Mouse (Mus musculus) forebrain, embryonic 15.5 days (tissue): ENCODE data around the gene Gga1. TPM values are rescaled to one million over a fixed set of nuclear protein-coding genes. Genes with fewer than 3 reads are reported as not detected.

Experiments used
- ATAC-seq: fragments of 200-750 bp; cut with Nextera tagmentation; replicated peaks from 2 replicates; pipeline ENCODE4 v1.8.0; 2017; ENCODE audit warnings: mild to moderate bottlenecking, moderate TSS enrichment, moderate library complexity
- H3K27ac ChIP-seq: fragments of 300-500 bp; sonication (generic); replicated peaks from 2 replicates; pipeline ENCODE4 v1.5.1; 2015; ENCODE audit warnings: mild to moderate bottlenecking, inconsistent platforms
- H3K27me3 ChIP-seq: fragments of 300-500 bp; sonication (generic); 2 replicates; pipeline ENCODE4 v1.6.1; 2015; ENCODE audit warnings: inconsistent platforms
- H3K36me3 ChIP-seq: fragments of 300-500 bp; sonication (generic); 2 replicates; pipeline ENCODE4 v1.6.1; 2015; ENCODE audit warnings: mild to moderate bottlenecking, inconsistent platforms
- H3K4me1 ChIP-seq: fragments of 300-500 bp; sonication (generic); 2 replicates; pipeline ENCODE4 v1.6.1; 2015; ENCODE audit warnings: inconsistent platforms
- H3K4me2 ChIP-seq: fragments of 300-500 bp; sonication (generic); replicated peaks from 2 replicates; pipeline ENCODE4 v1.6.1; 2015; ENCODE audit warnings: mild to moderate bottlenecking, inconsistent platforms
- H3K4me3 ChIP-seq: fragments of 300-500 bp; sonication (generic); 2 replicates; pipeline ENCODE4 v1.5.1; 2015; ENCODE audit warnings: mild to moderate bottlenecking, inconsistent platforms
- H3K9ac ChIP-seq: fragments of 300-500 bp; sonication (generic); replicated peaks from 2 replicates; pipeline ENCODE4 v1.6.1; 2015; ENCODE audit warnings: mild to moderate bottlenecking, inconsistent platforms
- H3K9me3 ChIP-seq: fragments of 300-500 bp; sonication (generic); 2 replicates; pipeline ENCODE4 v1.6.1; 2016; ENCODE audit warnings: inconsistent platforms
- WGBS: fragments of 180-500 bp; shearing (Covaris S2); methylation state at CpG from one replicate; pipeline ENCODE4 v1.1.7; 2015; ENCODE audit warnings: mixed read lengths; 5-methylcytosine and 5-hydroxymethylcytosine counted together
- polyA plus RNA-seq: library from polyadenylated mRNA; unstranded; fragments of >200 nt; fragmentation: Nextera tagmentation; extraction: Ambion mirVana; gene quantifications from 2 replicates; pipeline ENCODE4 v1.2.1, GENCODE M21; 2015

Gga1 gene
- polyA plus RNA-seq, 1 experiment from 2014 or later = 60.3 TPM

- H3K27me3 ChIP-seq = no peaks in the 10 kb centered on the region
- H3K4me2 ChIP-seq = no peak overlapping the region
- 90% methylated on average over 3 of the region's 3 CpGs for WGBS
- H3K9me3 ChIP-seq = no peaks in the 10 kb centered on the region
- no peak overlapping the region for H3K9ac ChIP-seq
- H3K36me3 ChIP-seq = peaks cover 52% of the 10 kb centered on the region
- H3K4me1 ChIP-seq = peaks cover 14% of the 10 kb centered on the region
- no peak overlapping the region for H3K4me3 ChIP-seq
- H3K27ac ChIP-seq = no peak overlapping the region
- ATAC-seq = no peak
Observed at GRCm38 (mm10) chr15:78881828-78882227, 4.8 kb downstream of the Gga1 start.

DNA sequence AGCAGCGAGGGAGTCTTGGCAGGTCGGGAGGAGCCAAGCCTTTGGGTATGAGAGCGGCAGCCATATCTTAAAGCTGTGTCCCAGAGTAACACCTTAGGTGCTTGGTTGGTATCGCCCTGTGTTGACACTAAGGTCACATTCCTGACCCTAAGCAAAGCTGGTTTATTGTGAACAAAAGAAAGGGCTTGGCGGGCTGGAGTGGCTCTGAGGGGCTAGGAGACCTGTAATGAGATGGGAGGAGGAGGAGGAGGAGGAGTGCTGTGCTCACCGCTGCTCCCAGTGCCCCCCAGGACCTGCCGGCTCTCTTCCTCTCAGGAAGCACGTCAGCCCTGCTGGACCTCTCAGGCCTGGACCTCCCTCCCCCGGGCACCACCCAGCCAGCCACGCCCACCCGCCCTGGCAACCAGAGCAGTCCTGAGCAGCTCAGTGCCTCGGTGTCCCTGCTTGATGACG is 12.4 kb downstream of the Gga1 start:
- 23% methylated on average over 13 of the region's 13 CpGs for WGBS
- peaks cover 63% of the 10 kb centered on the region for H3K36me3 ChIP-seq
- no peak overlapping the region for H3K27ac ChIP-seq
- no peaks in the 10 kb centered on the region for H3K27me3 ChIP-seq
- H3K4me1 ChIP-seq = no peaks in the 10 kb centered on the region
- no peak for ATAC-seq
- H3K4me3 ChIP-seq = no peak overlapping the region
- H3K4me2 ChIP-seq = no peak overlapping the region
- no peak overlapping the region for H3K9ac ChIP-seq
- H3K9me3 ChIP-seq = no peaks in the 10 kb centered on the region

DNA sequence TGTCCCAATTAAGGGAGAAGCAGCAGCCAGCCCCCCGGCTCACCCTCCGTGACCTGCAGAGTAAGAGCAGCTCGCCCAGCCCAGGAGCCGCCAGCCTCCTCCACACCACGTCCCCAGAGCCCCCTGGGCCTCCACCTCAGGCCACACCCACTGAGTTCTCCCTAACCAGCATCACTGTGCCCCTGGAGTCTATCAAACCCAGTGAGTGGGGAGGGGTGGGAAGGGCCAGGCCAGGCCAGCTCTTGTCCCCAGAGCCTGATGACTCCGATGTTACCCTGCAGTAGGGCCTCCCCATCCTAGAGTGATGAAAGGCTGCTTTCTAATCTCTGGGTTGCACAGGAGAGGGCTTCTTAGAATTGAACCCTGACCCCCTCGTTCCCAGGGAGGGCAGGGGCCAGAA is 15.4 kb downstream of the Gga1 start:
- Histone ChIP-seq H3K36me3 (peaks cover 39% of the 10 kb centered on the region), H3K27me3 (no peaks in the 10 kb centered on the region), H3K9me3 (no peaks in the 10 kb centered on the region), H3K4me3 (no peak overlapping the region), H3K4me2 (no peak overlapping the region), H3K9ac (no peak overlapping the region), H3K27ac (no peak overlapping the region), H3K4me1 (no peaks in the 10 kb centered on the region)
- ATAC-seq = no peak
- 64% methylated on average over 7 of the region's 7 CpGs for WGBS

GRCm38 (mm10) chr15:78894726-78895125 is 17.7 kb downstream of the Gga1 start:
- Histone ChIP-seq H3K9me3 (no peaks in the 10 kb centered on the region), H3K36me3 (peaks cover 29% of the 10 kb centered on the region), H3K27me3 (no peaks in the 10 kb centered on the region; the same call in 1 of the 2 replicates), H3K9ac (no peak overlapping the region), H3K4me1 (peaks cover 5% of the 10 kb centered on the region; the same call in 1 of the 2 replicates), H3K4me3 (no peak overlapping the region), H3K27ac (no peak overlapping the region), H3K4me2 (no peak overlapping the region)
- 75% methylated on average over 13 of the region's 13 CpGs for WGBS
- ATAC-seq = no peak

GRCm38 (mm10) chr15:78895741-78896140 is 18.8 kb downstream of the Gga1 start:
- Histone ChIP-seq H3K9ac (no peak overlapping the region), H3K9me3 (no peaks in the 10 kb centered on the region), H3K4me1 (peaks cover 15% of the 10 kb centered on the region), H3K36me3 (peaks cover 24% of the 10 kb centered on the region), H3K27me3 (no peaks in the 10 kb centered on the region; the same call in 1 of the 2 replicates), H3K4me2 (no peak overlapping the region), H3K4me3 (no peak overlapping the region), H3K27ac (no peak overlapping the region)
- 92% methylated on average over 2 of the region's 2 CpGs for WGBS
- ATAC-seq = no peak

DNA sequence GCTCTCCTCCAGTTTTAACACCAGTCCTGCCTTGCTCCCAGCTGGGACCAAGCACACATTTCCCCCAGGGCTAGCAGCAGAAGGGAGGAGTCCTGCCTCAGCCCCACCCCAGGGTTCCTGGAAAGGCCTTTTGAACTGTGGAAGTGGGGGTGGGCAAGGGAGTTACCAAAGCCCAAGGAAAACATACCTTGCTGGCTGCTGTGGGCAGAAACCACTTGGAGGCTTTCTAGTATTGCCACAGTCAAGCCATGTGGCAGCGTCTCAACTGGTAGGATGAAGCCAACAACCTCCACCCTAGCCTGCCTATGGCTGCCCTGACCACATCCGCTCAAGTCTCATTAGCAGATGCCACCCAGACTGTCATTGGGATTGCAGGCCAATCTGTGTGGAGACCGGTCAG is 19.2 kb downstream of the Gga1 start:
- peaks cover 15% of the 10 kb centered on the region for H3K4me1 ChIP-seq
- no peak overlapping the region for H3K4me3 ChIP-seq
- no peaks in the 10 kb centered on the region for H3K9me3 ChIP-seq
- no peak overlapping the region for H3K9ac ChIP-seq
- 85% methylated on average over 3 of the region's 3 CpGs for WGBS
- no peaks in the 10 kb centered on the region; the same call in 1 of the 2 replicates for H3K27me3 ChIP-seq
- peaks cover 20% of the 10 kb centered on the region for H3K36me3 ChIP-seq
- no peak overlapping the region for H3K27ac ChIP-seq
- no peak for ATAC-seq
- no peak overlapping the region for H3K4me2 ChIP-seq

DNA sequence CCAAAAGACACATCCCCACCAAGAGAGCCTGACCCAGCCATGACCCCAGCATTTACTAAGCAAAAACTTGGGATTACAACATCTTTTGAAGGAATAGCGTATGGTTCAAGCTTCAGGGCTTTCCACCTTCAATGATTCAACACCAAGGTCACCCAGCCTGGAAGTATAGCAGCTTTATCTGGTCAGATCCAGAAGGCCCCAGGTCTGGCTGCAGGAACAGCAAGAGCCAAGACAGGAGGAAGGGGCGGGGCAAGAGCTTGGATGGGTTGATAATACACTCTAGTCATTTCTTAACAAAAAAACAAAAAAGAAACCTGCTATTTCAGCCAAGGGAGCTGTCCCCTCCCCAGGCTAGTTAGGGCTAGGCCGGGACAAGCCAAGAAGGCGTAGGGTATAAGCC is 20.5 kb downstream of the Gga1 start:
- ATAC-seq = no peak
- Histone ChIP-seq H3K4me2 (no peak overlapping the region), H3K27ac (no peak overlapping the region), H3K4me3 (no peak overlapping the region), H3K27me3 (no peaks in the 10 kb centered on the region; the same call in 1 of the 2 replicates), H3K4me1 (peaks cover 15% of the 10 kb centered on the region), H3K9me3 (no peaks in the 10 kb centered on the region), H3K9ac (no peak overlapping the region), H3K36me3 (peaks cover 11% of the 10 kb centered on the region)
- 88% methylated on average over 4 of the region's 4 CpGs for WGBS

DNA sequence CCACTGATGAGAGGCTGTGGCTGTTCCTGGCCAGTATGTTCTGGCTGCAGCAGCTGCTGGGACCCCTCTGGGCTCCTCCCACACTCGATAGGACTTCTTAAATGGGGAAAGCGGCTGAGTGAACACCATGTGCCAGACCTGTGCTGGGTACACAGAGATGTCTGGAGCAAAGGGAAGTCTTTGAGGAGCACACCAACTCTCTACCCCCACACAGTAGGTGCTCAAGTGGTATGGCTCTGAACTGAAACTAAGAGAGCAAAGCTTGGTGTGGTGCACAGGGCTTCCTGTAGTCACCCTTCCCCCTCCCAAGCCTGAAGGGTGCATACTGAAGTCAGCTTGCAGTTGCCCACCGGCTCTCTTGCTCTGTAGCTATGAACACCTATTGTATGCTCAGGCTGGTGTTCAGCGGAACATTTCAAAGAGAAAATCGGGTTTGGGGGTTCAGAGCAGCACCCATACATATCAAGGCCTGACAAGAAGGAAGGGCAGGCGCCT is 21.6 kb downstream of the Gga1 start:
- H3K4me3 ChIP-seq = no peak overlapping the region
- H3K9me3 ChIP-seq = no peaks in the 10 kb centered on the region
- no peak overlapping the region for H3K4me2 ChIP-seq
- H3K27ac ChIP-seq = no peak overlapping the region
- 60% methylated on average over 6 of the region's 6 CpGs for WGBS
- no peaks in the 10 kb centered on the region; the same call in 1 of the 2 replicates for H3K27me3 ChIP-seq
- H3K9ac ChIP-seq = no peak overlapping the region
- H3K36me3 ChIP-seq = peaks cover 3% of the 10 kb centered on the region; the same call in 1 of the 2 replicates
- no peak for ATAC-seq
- peaks cover 15% of the 10 kb centered on the region for H3K4me1 ChIP-seq

DNA sequence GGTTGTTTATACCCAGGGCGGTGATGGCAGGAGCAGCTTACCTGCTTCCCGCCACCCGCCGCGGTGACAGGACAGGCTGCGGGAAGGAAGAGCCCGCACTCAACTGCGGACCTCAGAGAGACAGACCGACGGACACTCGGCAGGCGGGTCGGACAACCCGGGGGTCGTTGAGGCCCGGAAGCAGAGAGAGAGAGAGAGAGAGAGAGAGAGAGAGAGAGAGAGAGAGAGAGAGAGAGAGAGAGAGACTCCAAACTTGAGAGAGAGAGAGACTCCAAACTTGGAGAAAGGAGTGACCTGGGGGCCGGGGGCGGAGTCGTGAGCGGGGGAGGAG is 22.4 kb downstream of the Gga1 start, which contains the start of gene Gm49510:
Gene Gm49510 (plus strand): TSS at position 259 of the 331 bp plus-strand sequence.
- no peak for ATAC-seq
- peaks cover 15% of the 10 kb centered on the region for H3K4me1 ChIP-seq
- no peaks in the 10 kb centered on the region for H3K9me3 ChIP-seq
- H3K27me3 ChIP-seq = no peaks in the 10 kb centered on the region; the same call in 1 of the 2 replicates
- peak within 1 kb of the TSS; percentile 97 for H3K4me2 ChIP-seq
- H3K9ac ChIP-seq = peak within 1 kb of the TSS; percentile 43
- WGBS = 4% methylated on average over 17 of the region's 20 CpGs
- H3K36me3 ChIP-seq = peaks cover 3% of the 10 kb centered on the region; the same call in 1 of the 2 replicates
- no peak within 1 kb of the TSS for H3K27ac ChIP-seq
- peak within 1 kb of the TSS; percentile 54 for H3K4me3 ChIP-seq

DNA sequence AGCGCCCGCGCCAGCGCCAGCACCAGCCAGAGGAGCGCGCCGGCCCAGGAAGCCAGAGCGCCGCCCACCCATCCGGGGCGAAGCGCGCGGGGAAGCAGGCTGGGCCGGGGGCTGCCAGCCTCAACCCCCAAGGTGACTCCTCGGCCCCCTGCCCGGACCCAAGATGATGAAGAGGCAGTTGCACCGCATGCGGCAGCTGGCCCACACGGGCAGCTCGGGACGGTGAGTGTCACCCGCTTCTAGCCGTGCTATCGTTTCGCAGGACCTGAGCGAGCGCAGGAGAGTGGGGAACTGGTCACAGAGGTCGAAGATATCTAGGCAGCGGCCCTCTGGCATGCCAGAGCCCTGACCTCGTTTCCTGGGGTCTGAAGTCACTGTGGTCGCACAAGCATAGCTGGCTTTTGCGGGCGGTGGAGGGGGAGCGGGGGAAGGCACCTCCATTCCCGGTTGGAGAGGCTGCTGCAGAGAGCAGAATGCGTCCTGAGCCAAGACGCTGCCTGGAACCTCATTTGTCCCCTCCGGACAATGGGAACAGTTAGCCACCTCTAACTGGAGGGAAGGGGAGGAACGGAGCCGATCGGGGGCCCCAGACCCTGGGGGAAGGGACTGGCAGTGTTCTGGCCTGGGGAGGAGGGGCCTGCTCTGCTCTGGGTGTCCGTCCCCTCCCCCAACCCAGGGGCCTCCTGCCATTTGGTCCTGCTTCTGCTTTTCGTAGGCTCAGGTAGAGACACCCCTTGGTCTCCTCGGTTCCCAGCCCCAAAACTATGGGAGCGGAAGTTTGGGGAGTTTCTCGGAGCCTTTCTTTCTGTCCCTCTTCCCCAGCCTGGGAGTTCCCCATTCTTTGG is 23.0 kb downstream of the Gga1 start, which contains the start of gene Sh3bp1:
Gene Sh3bp1 (plus strand): TSS at position 29 of the 845 bp plus-strand sequence.
- ATAC-seq = peak; percentile 53; the same call in 1 of the 2 replicates
- Histone ChIP-seq H3K36me3 (peaks cover 2% of the 10 kb centered on the region; the same call in 1 of the 2 replicates), H3K9me3 (no peaks in the 10 kb centered on the region), H3K4me1 (peaks cover 15% of the 10 kb centered on the region), H3K4me2 (peak within 1 kb of the TSS; percentile 97), H3K27ac (no peak within 1 kb of the TSS), H3K27me3 (no peaks in the 10 kb centered on the region; the same call in 1 of the 2 replicates), H3K4me3 (peak within 1 kb of the TSS; percentile 54), H3K9ac (peak within 1 kb of the TSS; percentile 43)
- 1% methylated on average over 47 of the region's 47 CpGs for WGBS

DNA sequence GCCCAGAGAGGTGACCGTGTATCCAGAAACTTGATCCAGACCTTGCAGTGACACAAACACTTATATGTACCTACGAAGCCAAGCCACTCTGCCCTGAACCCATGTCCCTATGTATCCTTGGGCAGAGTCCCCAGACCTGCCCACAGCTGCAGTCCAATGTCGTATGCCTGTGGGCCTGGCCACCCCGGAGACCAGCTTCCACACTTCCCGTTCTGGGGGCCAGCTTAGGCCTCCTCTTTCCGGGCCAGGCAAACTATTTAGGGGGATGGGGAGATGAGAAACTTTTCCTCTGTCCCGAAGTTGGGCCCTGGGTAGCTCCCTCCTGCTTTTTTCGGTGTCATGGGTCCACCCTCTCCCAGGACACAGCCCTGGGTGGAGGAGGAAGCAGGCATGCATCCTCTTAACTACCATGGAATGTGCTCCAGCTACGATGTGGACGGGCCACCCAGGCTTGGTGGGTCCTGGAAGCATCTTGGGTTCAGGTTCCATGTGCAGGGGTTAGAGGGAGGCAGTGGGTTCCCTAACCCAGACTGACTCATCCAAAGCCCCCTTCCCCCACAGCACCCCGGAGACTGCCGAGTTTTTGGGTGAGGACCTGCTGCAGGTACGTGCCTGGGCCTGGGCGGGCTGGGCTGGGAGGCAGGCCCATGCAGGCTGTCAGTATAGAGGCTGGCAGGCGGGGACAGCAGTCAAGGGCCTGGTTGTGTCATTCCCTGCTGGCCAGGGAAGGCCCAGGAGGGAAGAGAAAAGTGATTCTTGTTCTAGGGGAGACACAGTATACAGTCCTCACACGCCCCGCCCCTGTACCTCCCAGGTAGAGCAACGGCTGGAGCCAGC is 23.8 kb downstream of the Gga1 start:
- 27% methylated on average over 18 of the region's 18 CpGs for WGBS
- Histone ChIP-seq H3K4me2 (peak overlapping the region; percentile 97), H3K4me3 (peak overlapping the region; percentile 54), H3K36me3 (no peaks in the 10 kb centered on the region), H3K9ac (0 out of 2 replicates have a peak overlapping the region, but pooled peaks have one; percentile 17), H3K4me1 (peaks cover 15% of the 10 kb centered on the region), H3K9me3 (no peaks in the 10 kb centered on the region), H3K27me3 (no peaks in the 10 kb centered on the region; the same call in 1 of the 2 replicates), H3K27ac (no peak overlapping the region)
- no peak for ATAC-seq
